Mouse (Mus musculus): ENCODE data around the gene Gstm5. TPM values are rescaled to one million over a fixed set of nuclear protein-coding genes. Genes with fewer than 3 reads are reported as not detected.

Gene Gstm5
- polyA plus RNA-seq, 1 experiment: 121 TPM

DNA sequence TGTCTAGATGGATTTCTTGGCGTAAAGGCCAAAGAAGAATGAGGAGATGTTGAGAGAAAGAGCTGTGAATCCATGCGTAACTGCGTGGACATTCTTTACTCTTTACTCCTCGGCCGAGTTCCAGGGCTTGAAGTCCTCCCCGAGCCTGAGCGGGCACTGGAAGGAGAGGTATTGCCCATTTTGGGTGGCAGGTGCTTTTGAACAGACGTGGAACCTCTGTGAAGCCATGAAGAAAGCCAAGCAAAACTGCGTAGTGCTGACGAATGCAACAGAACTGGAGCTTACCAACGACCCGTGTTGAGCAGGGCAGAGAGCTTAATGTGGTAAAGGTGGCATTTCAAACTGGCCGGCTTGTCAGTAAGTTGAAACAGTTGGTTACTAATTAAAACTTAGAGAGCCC, 3.1 kb downstream of the Gstm5 start:
- Histone ChIP-seq H3K27ac (replicated peaks; ENCODE audit: low read depth, low read length) (no peak overlapping the region), H3K4me1 (ENCODE audit: control insufficient read depth, insufficient read depth, insufficient read length, low read length) (peaks cover 3% of the 10 kb centered on the region), H3K4me3 (ENCODE audit: insufficient read depth, low read depth, low read length) (no peak overlapping the region)

GRCm38 (mm10) chr3:107900955-107901673, 5.5 kb downstream of the Gstm5 start:
- Histone ChIP-seq H3K4me3 (ENCODE audit: insufficient read depth, low read depth, low read length) (no peak overlapping the region), H3K4me1 (ENCODE audit: control insufficient read depth, insufficient read depth, insufficient read length, low read length) (peaks cover 2% of the 10 kb centered on the region), H3K27ac (replicated peaks; ENCODE audit: low read depth, low read length) (no peak overlapping the region)

GRCm38 (mm10) chr3:107905942-107906341, 10.3 kb downstream of the Gstm5 start:
- no peak overlapping the region for H3K4me3 ChIP-seq (ENCODE audit: insufficient read depth, low read depth, low read length)
- H3K4me1 ChIP-seq (ENCODE audit: control insufficient read depth, insufficient read depth, insufficient read length, low read length): no peaks in the 10 kb centered on the region
- no peak overlapping the region for H3K27ac ChIP-seq (replicated peaks; ENCODE audit: low read depth, low read length)

DNA sequence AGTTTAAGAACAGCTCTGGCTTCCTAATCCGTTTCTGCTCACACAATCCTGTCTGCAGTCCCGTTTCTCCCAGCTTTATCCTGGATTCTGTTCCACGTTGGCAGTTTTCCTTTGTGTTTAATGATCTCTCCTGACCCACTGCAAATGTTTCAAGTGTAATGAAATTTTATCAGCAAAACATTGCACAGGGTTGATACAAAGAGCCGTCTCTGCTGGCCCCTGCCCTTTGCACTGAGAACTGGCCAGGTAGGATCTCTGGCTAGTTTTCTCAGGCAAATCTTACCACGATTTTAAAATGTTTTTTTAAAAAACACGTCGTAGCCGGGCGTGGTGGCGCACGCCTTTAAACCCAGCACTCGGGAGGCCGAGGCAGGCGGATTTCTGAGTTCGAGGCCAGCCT, 21.1 kb downstream of the Gstm5 start:
- H3K4me1 ChIP-seq (ENCODE audit: control insufficient read depth, insufficient read depth, insufficient read length, low read length): no peaks in the 10 kb centered on the region
- no peak overlapping the region for H3K4me3 ChIP-seq (ENCODE audit: insufficient read depth, low read depth, low read length)
- H3K27ac ChIP-seq (replicated peaks; ENCODE audit: low read depth, low read length): no peak overlapping the region

- H3K27ac ChIP-seq (replicated peaks; ENCODE audit: low read depth, low read length): no peak overlapping the region
- no peaks in the 10 kb centered on the region for H3K4me1 ChIP-seq (ENCODE audit: control insufficient read depth, insufficient read depth, insufficient read length, low read length)
- H3K4me3 ChIP-seq (ENCODE audit: insufficient read depth, low read depth, low read length): no peak overlapping the region
Observed at GRCm38 (mm10) chr3:107917097-107917496, 21.5 kb downstream of the Gstm5 start.

GRCm38 (mm10) chr3:107917783-107918408, 22.3 kb downstream of the Gstm5 start:
- Histone ChIP-seq H3K4me3 (ENCODE audit: insufficient read depth, low read depth, low read length) (no peak overlapping the region), H3K27ac (replicated peaks; ENCODE audit: low read depth, low read length) (no peak overlapping the region), H3K4me1 (ENCODE audit: control insufficient read depth, insufficient read depth, insufficient read length, low read length) (no peaks in the 10 kb centered on the region)

GRCm38 (mm10) chr3:107920348-107920747, 24.7 kb downstream of the Gstm5 start:
- Histone ChIP-seq H3K27ac (replicated peaks; ENCODE audit: low read depth, low read length) (no peak overlapping the region), H3K4me1 (ENCODE audit: control insufficient read depth, insufficient read depth, insufficient read length, low read length) (no peaks in the 10 kb centered on the region), H3K4me3 (ENCODE audit: insufficient read depth, low read depth, low read length) (no peak overlapping the region)

GRCm38 (mm10) chr3:107925335-107925734, 29.7 kb downstream of the Gstm5 start:
- no peak overlapping the region for H3K4me3 ChIP-seq (ENCODE audit: insufficient read depth, low read depth, low read length)
- no peak overlapping the region for H3K27ac ChIP-seq (replicated peaks; ENCODE audit: low read depth, low read length)
- no peaks in the 10 kb centered on the region for H3K4me1 ChIP-seq (ENCODE audit: control insufficient read depth, insufficient read depth, insufficient read length, low read length)

DNA sequence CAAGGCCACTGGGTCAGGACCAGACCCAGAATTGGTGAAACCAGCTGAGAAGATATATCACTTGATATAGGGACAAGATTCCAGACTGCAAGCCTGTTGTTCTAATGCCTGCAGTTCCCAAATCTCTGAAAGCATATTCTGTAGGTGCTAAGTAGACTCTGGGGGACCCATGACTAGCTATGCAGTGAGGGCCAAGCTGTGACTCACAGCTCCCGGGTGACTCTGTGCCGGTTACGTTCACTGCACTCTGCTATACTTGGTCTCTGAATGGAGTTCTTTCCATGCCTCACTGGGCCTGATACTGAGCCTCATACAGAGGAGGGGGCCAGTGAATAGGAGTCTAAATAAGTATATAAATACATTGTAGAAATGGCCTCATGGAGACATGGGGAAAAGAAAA, 32.2 kb downstream of the Gstm5 start:
- Histone ChIP-seq H3K27ac (replicated peaks; ENCODE audit: low read depth, low read length) (no peak overlapping the region), H3K4me1 (ENCODE audit: control insufficient read depth, insufficient read depth, insufficient read length, low read length) (no peaks in the 10 kb centered on the region), H3K4me3 (ENCODE audit: insufficient read depth, low read depth, low read length) (no peak overlapping the region)

GRCm38 (mm10) chr3:107928691-107929090, 33.1 kb downstream of the Gstm5 start:
- H3K27ac ChIP-seq (replicated peaks; ENCODE audit: low read depth, low read length): no peak overlapping the region
- H3K4me3 ChIP-seq (ENCODE audit: insufficient read depth, low read depth, low read length): no peak overlapping the region
- H3K4me1 ChIP-seq (ENCODE audit: control insufficient read depth, insufficient read depth, insufficient read length, low read length): no peaks in the 10 kb centered on the region

GRCm38 (mm10) chr3:107929243-107929642, 33.6 kb downstream of the Gstm5 start:
- no peak overlapping the region for H3K4me3 ChIP-seq (ENCODE audit: insufficient read depth, low read depth, low read length)
- H3K27ac ChIP-seq (replicated peaks; ENCODE audit: low read depth, low read length): no peak overlapping the region
- no peaks in the 10 kb centered on the region for H3K4me1 ChIP-seq (ENCODE audit: control insufficient read depth, insufficient read depth, insufficient read length, low read length)

- no peak overlapping the region for H3K27ac ChIP-seq (replicated peaks; ENCODE audit: low read depth, low read length)
- no peak overlapping the region for H3K4me3 ChIP-seq (ENCODE audit: insufficient read depth, low read depth, low read length)
- H3K4me1 ChIP-seq (ENCODE audit: control insufficient read depth, insufficient read depth, insufficient read length, low read length): no peaks in the 10 kb centered on the region
Observed at GRCm38 (mm10) chr3:107929731-107930130, 34.1 kb downstream of the Gstm5 start.

DNA sequence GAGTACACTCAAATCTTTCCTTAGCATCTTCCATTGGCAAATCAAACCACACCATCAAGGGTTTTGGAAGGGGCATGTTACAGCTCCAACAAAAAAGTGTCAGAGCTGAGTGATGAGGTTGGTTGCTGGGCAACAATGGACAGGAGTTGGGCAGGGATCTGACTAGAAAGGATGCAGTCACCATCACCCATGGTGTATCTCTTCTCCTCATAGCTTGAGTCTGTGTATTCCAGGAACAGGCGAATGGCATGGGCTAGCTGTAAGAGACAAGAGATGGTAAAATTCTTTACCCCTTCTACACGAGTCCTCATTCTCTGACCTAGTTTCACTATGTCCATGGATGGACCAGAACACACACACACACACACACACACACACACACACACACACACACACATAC, 35.5 kb downstream of the Gstm5 start:
- 0 out of 2 replicates have a peak overlapping the region, but pooled peaks have one; percentile 2 for H3K27ac ChIP-seq (replicated peaks; ENCODE audit: low read depth, low read length)
- peak overlapping the region; percentile 47 for H3K4me3 ChIP-seq (ENCODE audit: insufficient read depth, low read depth, low read length)
- no peaks in the 10 kb centered on the region for H3K4me1 ChIP-seq (ENCODE audit: control insufficient read depth, insufficient read depth, insufficient read length, low read length)

DNA sequence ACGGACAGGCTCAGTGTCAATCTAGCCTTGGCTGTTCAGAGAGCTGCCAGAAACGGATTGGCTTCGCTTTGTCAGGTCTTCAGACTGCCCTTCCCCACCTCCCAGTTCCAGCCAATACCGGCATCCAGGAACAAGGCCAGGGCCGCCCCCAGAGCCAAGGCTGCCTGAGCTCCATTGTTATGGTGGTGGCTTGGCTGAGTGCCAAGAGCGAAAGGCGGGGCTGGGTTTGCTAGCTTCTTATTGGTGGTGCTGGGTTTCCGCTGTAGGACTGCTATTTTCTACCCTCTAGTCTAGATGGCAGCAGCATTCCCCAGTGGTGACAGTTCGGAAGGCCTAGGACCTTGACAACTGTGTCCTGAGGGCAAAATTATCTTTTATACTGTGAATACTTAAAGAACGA, 36.0 kb downstream of the Gstm5 start, which contains the start of gene Gstm7:
TSS of gene Gstm7 (minus strand) at position 148 of the 400 bp plus-strand sequence.
- peak within 1 kb of the TSS; percentile 47 for H3K4me3 ChIP-seq (ENCODE audit: insufficient read depth, low read depth, low read length)
- no peaks in the 10 kb centered on the region for H3K4me1 ChIP-seq (ENCODE audit: control insufficient read depth, insufficient read depth, insufficient read length, low read length)
- 0 out of 2 replicates have a peak within 1 kb of the TSS, but pooled peaks have one; percentile 2 for H3K27ac ChIP-seq (replicated peaks; ENCODE audit: low read depth, low read length)

DNA sequence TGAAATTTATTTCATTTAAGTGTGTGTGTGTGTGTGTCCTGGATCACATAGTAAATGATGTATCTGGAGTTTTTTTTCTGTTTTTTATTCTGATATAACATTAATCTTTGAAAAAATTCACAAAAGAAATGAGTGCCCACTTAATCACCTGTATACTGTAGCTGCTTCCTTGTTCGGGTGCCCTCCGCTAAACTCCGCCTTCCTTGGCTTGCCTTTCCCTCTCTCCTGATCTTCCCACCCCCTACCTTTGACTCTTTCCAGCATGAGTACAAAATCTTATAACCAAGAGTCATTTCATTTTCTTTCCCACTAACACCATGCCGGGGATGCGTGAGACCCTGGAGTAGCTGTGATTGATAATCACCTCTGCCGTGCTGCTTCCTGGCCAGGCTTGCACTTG, 36.5 kb downstream of the Gstm5 start:
- Histone ChIP-seq H3K4me3 (ENCODE audit: insufficient read depth, low read depth, low read length) (no peak overlapping the region), H3K27ac (replicated peaks; ENCODE audit: low read depth, low read length) (no peak overlapping the region), H3K4me1 (ENCODE audit: control insufficient read depth, insufficient read depth, insufficient read length, low read length) (no peaks in the 10 kb centered on the region)

DNA sequence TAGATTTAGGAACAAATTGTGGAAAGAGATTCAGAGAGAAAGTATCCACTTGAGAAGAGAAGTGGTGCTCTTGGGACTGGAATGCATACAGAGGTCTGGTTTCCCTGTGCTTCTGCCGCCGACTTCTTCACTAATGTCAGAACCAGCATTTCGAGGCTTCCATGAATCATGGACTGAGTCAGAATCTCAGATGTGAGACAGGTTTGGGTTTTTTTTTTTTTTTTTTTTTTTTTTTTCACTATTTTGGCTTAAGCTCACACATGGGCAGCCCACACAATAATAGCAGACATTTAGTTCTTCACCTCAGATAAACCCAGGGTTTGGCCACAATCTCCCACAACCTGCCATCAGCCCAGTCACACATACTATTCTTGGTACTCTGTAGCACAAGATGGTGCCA, 39.6 kb downstream of the Gstm5 start:
- no peak overlapping the region for H3K27ac ChIP-seq (replicated peaks; ENCODE audit: low read depth, low read length)
- peaks cover 4% of the 10 kb centered on the region; the same call in 1 of the 2 replicates for H3K4me1 ChIP-seq (ENCODE audit: control insufficient read depth, insufficient read depth, insufficient read length, low read length)

More for the DNA sequence above, 39.6 kb downstream of the Gstm5 start:
- no peak overlapping the region for H3K4me3 ChIP-seq (ENCODE audit: insufficient read depth, low read depth, low read length)
